Mouse (Mus musculus) hindbrain, embryonic 11.5 days (tissue): ENCODE data around the gene Ubn2. TPM values are rescaled to one million over a fixed set of nuclear protein-coding genes. Genes with fewer than 3 reads are reported as not detected.

Experiments
- polyA plus RNA-seq: library from polyadenylated mRNA; unstranded; fragments of >200 nt; fragmentation: Nextera tagmentation; extraction: Ambion mirVana; gene quantifications from 2 replicates; pipeline ENCODE4 v1.2.1, GENCODE M21; 2014

Ubn2 gene
- polyA plus RNA-seq, 1 experiment from 2014 or later: 27.8 TPM

Other genes with a start within 250 kb of the Ubn2 start
- gene D630045J12Rik, start 179.9 kb upstream of the Ubn2 start, polyA plus RNA-seq: 12.3 and 13.2 TPM in 2 replicates
- gene Zc3hav1l, start 134.7 kb upstream of the Ubn2 start, polyA plus RNA-seq: 13.9 and 14.9 TPM in 2 replicates
- gene Zc3hav1, start 79.3 kb upstream of the Ubn2 start, polyA plus RNA-seq: 1.7 and 1.9 TPM in 2 replicates
- 14.3 and 14.8 TPM in 2 replicates for gene Ttc26, start 52.5 kb upstream of the Ubn2 start, polyA plus RNA-seq
- 118 and 124 TPM in 2 replicates for gene Fmc1, start 99.6 kb downstream of the Ubn2 start, polyA plus RNA-seq
- gene Luc7l2, start 117.4 kb downstream of the Ubn2 start, polyA plus RNA-seq: 38.0 and 52.6 TPM in 2 replicates
- 0.08 and 0.14 TPM in 2 replicates for gene Klrg2, start 203.3 kb downstream of the Ubn2 start, polyA plus RNA-seq
- 1.7 and 2.2 TPM in 2 replicates for gene Clec2l, start 229.1 kb downstream of the Ubn2 start, polyA plus RNA-seq